Mouse (Mus musculus) liver, embryonic 13.5 days (tissue): ENCODE measurements around the gene Tsc22d2. TPM values are rescaled to one million over a fixed set of nuclear protein-coding genes. Genes with fewer than 3 reads are reported as not detected.

Source experiments
- polyA plus RNA-seq: library from polyadenylated mRNA; unstranded; fragments of >200 nt; fragmentation: Nextera tagmentation; extraction: Ambion mirVana; gene quantifications from 2 replicates; pipeline ENCODE4 v1.2.1, GENCODE M21; 2015

Gene Tsc22d2
- polyA plus RNA-seq, 1 experiment from 2014 or later: 5.0 TPM

Other genes starting within 250 kb of the Tsc22d2 start
- 35.5 and 45.3 TPM in 2 replicates for gene Eif2a, start 111.1 kb downstream of the Tsc22d2 start, polyA plus RNA-seq
- 101 and 125 TPM in 2 replicates for gene Serp1, start 111.2 kb downstream of the Tsc22d2 start, polyA plus RNA-seq
- gene Selenot, start 161.9 kb downstream of the Tsc22d2 start, polyA plus RNA-seq: 14.8 and 15.6 TPM in 2 replicates
- gene Erich6, start 222.5 kb downstream of the Tsc22d2 start, polyA plus RNA-seq: not detected in 2 replicates